Comparison of ENCODE assay signal across 8 mouse cellular contexts in the genomic region with DNA sequence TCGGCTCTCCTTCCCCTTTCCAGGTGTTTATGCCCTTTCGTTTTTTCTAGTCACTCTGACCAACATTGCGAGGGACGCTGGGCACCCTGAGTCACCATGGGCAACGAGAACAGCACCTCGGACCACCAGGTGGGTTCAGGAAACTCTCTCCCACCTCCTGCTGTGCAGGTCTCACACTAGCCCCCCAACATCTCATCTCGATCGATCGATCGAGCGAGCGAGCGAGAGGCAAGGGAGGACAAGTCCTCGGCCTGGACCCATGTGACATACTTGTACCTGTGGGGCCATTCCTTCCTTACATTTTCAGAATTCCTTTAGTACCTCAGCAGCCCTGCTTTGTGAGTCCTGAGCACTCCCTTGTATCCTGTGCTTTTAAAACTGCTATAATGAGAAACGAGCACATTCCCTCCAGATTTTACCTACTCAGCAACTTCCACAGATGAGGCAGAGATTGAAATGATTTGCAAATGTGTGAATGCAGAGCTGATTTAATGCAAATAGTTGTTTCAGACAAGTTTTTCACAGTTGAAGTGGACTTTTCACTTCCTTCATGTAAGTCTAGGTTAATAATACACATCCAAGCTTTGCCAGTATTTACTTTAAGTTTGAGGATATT. TPM values are rescaled to one million over a fixed set of nuclear protein-coding genes. Genes with fewer than 3 reads are reported as not detected.
DNase-seq lines count a peak whose midpoint lies in the region; ATAC-seq and TF ChIP-seq lines count a peak whose summit lies in the region.

Gene Tacc2, plus strand, starts transcription at position 51 of the 616 bp plus-strand sequence.

- no peaks in the 10 kb centered on the region for H3K36me3 ChIP-seq in lung, postnatal 0 days (ENCODE audit: insufficient read depth, low read length)
- H3K36me3 ChIP-seq in forebrain, embryonic 12.5 days (replicated peaks), result no peaks in the 10 kb centered on the region
- H3K36me3 ChIP-seq in hindbrain, embryonic 10.5 days, result no peaks in the 10 kb centered on the region
- H3K36me3 ChIP-seq in limb, embryonic 14.5 days (ENCODE audit: control insufficient read depth, insufficient read depth, low read length), result no peaks in the 10 kb centered on the region
- H3K36me3 ChIP-seq in stomach, embryonic 16.5 days (ENCODE audit: control insufficient read depth, insufficient read depth, low read length), result no peaks in the 10 kb centered on the region

- peak; percentile 65 for DNase-seq in lung, postnatal 0 days (ENCODE audit: low spot score)
- DNase-seq in lung, postnatal 14 days, result no peak
- no peak for DNase-seq in hindbrain, embryonic 10.5 days (ENCODE audit: low spot score)
- no peak for DNase-seq in limb, embryonic 14.5 days (ENCODE audit: low spot score)
- no peak for DNase-seq in cerebellum, postnatal 14 days
- DNase-seq in right cerebral cortex, adult 2 months (ENCODE audit: low spot score in 2 of 2), result no peak

- no peak for TF ChIP-seq POLR2A in limb, embryonic 14.5 days (IDR thresholded peaks at IDR 0.05; ENCODE audit: borderline replicate concordance, extremely low read depth, insufficient read depth, insufficient read length)

- ATAC-seq in lung, postnatal 0 days, result peak; percentile 46
- no peak for ATAC-seq in forebrain, embryonic 12.5 days (ENCODE audit: low FRiP score)
- ATAC-seq in limb, embryonic 14.5 days (ENCODE audit: low FRiP score, low read depth), result no peak
- no peak for ATAC-seq in stomach, embryonic 16.5 days (ENCODE audit: insufficient read depth, low FRiP score)

- WGBS in lung, postnatal 0 days, result 26% methylated on average over 15 of the region's 15 CpGs
- 56% methylated on average over 15 of the region's 15 CpGs for WGBS in forebrain, embryonic 12.5 days
- WGBS in hindbrain, embryonic 10.5 days, result 50% methylated on average over 15 of the region's 15 CpGs
- 23% methylated on average over 15 of the region's 15 CpGs for WGBS in limb, embryonic 14.5 days
- WGBS in stomach, embryonic 16.5 days, result 28% methylated on average over 15 of the region's 15 CpGs

- no peak; the same call in 1 of the 2 replicates for TF ChIP-seq EP300 in lung, postnatal 0 days (IDR thresholded peaks at IDR 0.05)

- peak within 1 kb of the TSS; percentile 58 for H3K4me2 ChIP-seq in lung, postnatal 0 days (replicated peaks; ENCODE audit: low read depth, low read length)
- no peak within 1 kb of the TSS for H3K4me2 ChIP-seq in forebrain, embryonic 12.5 days
- peak within 1 kb of the TSS; percentile 42 for H3K4me2 ChIP-seq in limb, embryonic 14.5 days (replicated peaks; ENCODE audit: low read depth, low read length, severe bottlenecking)
- peak within 1 kb of the TSS; percentile 50 for H3K4me2 ChIP-seq in stomach, embryonic 16.5 days (ENCODE audit: low read depth, low read length)

- peak within 1 kb of the TSS; percentile 23; the same call in 1 of the 2 replicates for H3K9ac ChIP-seq in lung, postnatal 0 days (replicated peaks; ENCODE audit: low read depth)
- no peak within 1 kb of the TSS for H3K9ac ChIP-seq in forebrain, embryonic 12.5 days
- peak within 1 kb of the TSS; percentile 3 for H3K9ac ChIP-seq in limb, embryonic 14.5 days (ENCODE audit: low read depth, low read length, severe bottlenecking)
- H3K9ac ChIP-seq in stomach, embryonic 16.5 days (ENCODE audit: low read length), result peak within 1 kb of the TSS; percentile 53

- H3K9me3 ChIP-seq in lung, postnatal 0 days (ENCODE audit: low read length), result no peaks in the 10 kb centered on the region
- no peaks in the 10 kb centered on the region for H3K9me3 ChIP-seq in forebrain, embryonic 12.5 days
- no peaks in the 10 kb centered on the region for H3K9me3 ChIP-seq in hindbrain, embryonic 10.5 days
- H3K9me3 ChIP-seq in limb, embryonic 14.5 days (ENCODE audit: control insufficient read depth, low read length), result no peaks in the 10 kb centered on the region
- H3K9me3 ChIP-seq in stomach, embryonic 16.5 days (replicated peaks; ENCODE audit: control insufficient read depth, low read length), result no peaks in the 10 kb centered on the region

- no peaks in the 10 kb centered on the region for H3K27me3 ChIP-seq in lung, postnatal 0 days (replicated peaks; ENCODE audit: insufficient read depth, low read length)
- H3K27me3 ChIP-seq in forebrain, embryonic 12.5 days, result no peaks in the 10 kb centered on the region
- H3K27me3 ChIP-seq in hindbrain, embryonic 10.5 days (ENCODE audit: insufficient read depth, poor library complexity, severe bottlenecking), result peaks cover 4% of the 10 kb centered on the region; the same call in 1 of the 2 replicates
- H3K27me3 ChIP-seq in limb, embryonic 14.5 days (ENCODE audit: control insufficient read depth, insufficient read depth, low read length), result no peaks in the 10 kb centered on the region
- no peaks in the 10 kb centered on the region for H3K27me3 ChIP-seq in stomach, embryonic 16.5 days (ENCODE audit: control insufficient read depth, insufficient read depth, low read length)

- H3K4me3 ChIP-seq in lung, postnatal 0 days (ENCODE audit: low read depth, low read length), result peak within 1 kb of the TSS; percentile 23
- no peak within 1 kb of the TSS for H3K4me3 ChIP-seq in forebrain, embryonic 12.5 days (replicated peaks)
- peak within 1 kb of the TSS; percentile 18; the same call in 1 of the 2 replicates for H3K4me3 ChIP-seq in hindbrain, embryonic 10.5 days
- peak within 1 kb of the TSS; percentile 4; the same call in 1 of the 2 replicates for H3K4me3 ChIP-seq in limb, embryonic 14.5 days (replicated peaks; ENCODE audit: low read length)
- peak within 1 kb of the TSS; percentile 35 for H3K4me3 ChIP-seq in stomach, embryonic 16.5 days (replicated peaks; ENCODE audit: low read length)

- H3K4me1 ChIP-seq in lung, postnatal 0 days (ENCODE audit: insufficient read depth, low read depth, low read length), result peaks cover 19% of the 10 kb centered on the region; the same call in 1 of the 2 replicates
- peaks cover 13% of the 10 kb centered on the region for H3K4me1 ChIP-seq in forebrain, embryonic 12.5 days
- peaks cover 13% of the 10 kb centered on the region for H3K4me1 ChIP-seq in hindbrain, embryonic 10.5 days (replicated peaks)
- peaks cover 13% of the 10 kb centered on the region for H3K4me1 ChIP-seq in limb, embryonic 14.5 days (ENCODE audit: control insufficient read depth, insufficient read depth, low read length)
- peaks cover 12% of the 10 kb centered on the region; the same call in 1 of the 2 replicates for H3K4me1 ChIP-seq in stomach, embryonic 16.5 days (ENCODE audit: control insufficient read depth, insufficient read depth, low read length)

- peak within 1 kb of the TSS; percentile 85 for H3K27ac ChIP-seq in lung, postnatal 0 days (ENCODE audit: low read length)
- no peak within 1 kb of the TSS for H3K27ac ChIP-seq in forebrain, embryonic 12.5 days
- H3K27ac ChIP-seq in hindbrain, embryonic 10.5 days, result no peak within 1 kb of the TSS
- H3K27ac ChIP-seq in limb, embryonic 14.5 days (replicated peaks; ENCODE audit: low read depth, low read length), result peak within 1 kb of the TSS; percentile 56
- peak within 1 kb of the TSS; percentile 51 for H3K27ac ChIP-seq in stomach, embryonic 16.5 days (ENCODE audit: low read length)

- no peak for TF ChIP-seq CTCF in lung, postnatal 0 days (IDR thresholded peaks at IDR 0.05)

RNA-seq across cellular contexts. Expression of gene Tacc2, which starts in this region (rescaled TPM):
- polyA plus RNA-seq in lung, postnatal 0 days (2015; fragmentation: Nextera tagmentation; extraction: Ambion mirVana), result 18.9 and 19.8 TPM in 2 replicates
- 54.8 and 57.3 TPM in 2 replicates for polyA plus RNA-seq in forebrain, embryonic 12.5 days (2016; fragmentation: Nextera tagmentation; extraction: Ambion mirVana)
- 44.8 and 50.8 TPM in 2 replicates for polyA plus RNA-seq in hindbrain, embryonic 10.5 days (2016; fragmentation: Nextera tagmentation; extraction: Ambion mirVana)
- 47.3 and 49.1 TPM in 2 replicates for polyA plus RNA-seq in limb, embryonic 14.5 days (2012; rRNA removed)
- polyA plus RNA-seq in limb, embryonic 14.5 days (2014; fragmentation: Nextera tagmentation; extraction: Ambion mirVana), result 38.2 and 39.8 TPM in 2 replicates
- 23.9 and 24.7 TPM in 2 replicates for polyA plus RNA-seq in stomach, embryonic 16.5 days (2015; fragmentation: Nextera tagmentation; extraction: Ambion mirVana)

Comparison
In these comparisons a context has a peak if more than half of its experiments do, and no peak if none do; other contexts are left out.
1. H3K27ac ChIP-seq: peak in lung, postnatal 0 days (single experiment), limb, embryonic 14.5 days (single experiment) and stomach, embryonic 16.5 days (single experiment); none in forebrain, embryonic 12.5 days (single experiment) and hindbrain, embryonic 10.5 days (single experiment).